Mouse (Mus musculus) midbrain, embryonic 16.5 days (tissue): ENCODE data around the gene Epb41l2. TPM values are rescaled to one million over a fixed set of nuclear protein-coding genes. Genes with fewer than 3 reads are reported as not detected.
A peak's percentile ranks its signal among the peaks of the same experiment; 100 is the strongest.

Experiments used
- ATAC-seq: fragments of 200-750 bp; cut with Nextera tagmentation; 2 replicates; pipeline ENCODE4 v1.8.0; 2017; ENCODE audit warnings: moderate TSS enrichment
- H3K27ac ChIP-seq: fragments of 300-500 bp; sonication (generic); 2 replicates; pipeline ENCODE4 v1.5.1; 2014; ENCODE audit warnings: mild to moderate bottlenecking, low read length, mixed read lengths
- H3K27me3 ChIP-seq: fragments of 300-500 bp; sonication (generic); 2 replicates; pipeline ENCODE4 v1.6.1; 2014; ENCODE audit warnings: low read depth, low read length, mixed read lengths; ENCODE audit not compliant: control insufficient read depth, insufficient read depth
- H3K36me3 ChIP-seq: fragments of 300-500 bp; sonication (generic); 2 replicates; pipeline ENCODE4 v1.6.1; 2014; ENCODE audit warnings: mild to moderate bottlenecking, low read length, moderate library complexity, mixed read lengths; ENCODE audit not compliant: control insufficient read depth, insufficient read depth
- H3K4me1 ChIP-seq: fragments of 300-500 bp; sonication (generic); 2 replicates; pipeline ENCODE4 v1.6.1; 2014; ENCODE audit warnings: mild to moderate bottlenecking, low read length, mixed read lengths; ENCODE audit not compliant: control insufficient read depth, insufficient read depth
- H3K4me2 ChIP-seq: fragments of 300-500 bp; sonication (generic); 2 replicates; pipeline ENCODE4 v1.6.1; 2014; ENCODE audit warnings: mild to moderate bottlenecking, low read length, mixed read lengths
- H3K4me3 ChIP-seq: fragments of 300-500 bp; sonication (generic); 2 replicates; pipeline ENCODE4 v1.5.1; 2014; ENCODE audit warnings: low read depth, mild to moderate bottlenecking, low read length, moderate library complexity, mixed read lengths
- H3K9ac ChIP-seq: fragments of 300-500 bp; sonication (generic); 2 replicates; pipeline ENCODE4 v1.6.1; 2014; ENCODE audit warnings: low read depth, low read length, mixed read lengths
- H3K9me3 ChIP-seq: fragments of 300-500 bp; sonication (generic); replicated peaks from 2 replicates; pipeline ENCODE4 v1.6.1; 2014; ENCODE audit warnings: mild to moderate bottlenecking, low read length, mixed read lengths; ENCODE audit not compliant: control insufficient read depth, poor library complexity, severe bottlenecking
- WGBS: fragments of 180-500 bp; shearing (Covaris S2); extraction: QIAGEN DNeasy Blood & Tissue Kit; methylation state at CpG from one replicate; pipeline ENCODE4 v1.1.7; 2014; 5-methylcytosine and 5-hydroxymethylcytosine counted together
- polyA plus RNA-seq: library from polyadenylated mRNA; unstranded; fragments of >200 nt; fragmentation: Nextera tagmentation; extraction: Ambion mirVana; gene quantifications from 2 replicates; pipeline ENCODE4 v1.2.1, GENCODE M21; 2015

The Epb41l2 gene
- polyA plus RNA-seq, 1 experiment from 2014 or later, result 31.9 TPM

- Histone ChIP-seq H3K4me3 (no peak overlapping the region), H3K4me2 (no peak overlapping the region)
- 59% methylated on average over 5 of the region's 5 CpGs for WGBS
Observed at GRCm38 (mm10) chr10:25432938-25433337, 73.3 kb downstream of the Epb41l2 start.

GRCm38 (mm10) chr10:25433524-25433923, 73.9 kb downstream of the Epb41l2 start:
- no peak overlapping the region for H3K4me3 ChIP-seq
- H3K4me2 ChIP-seq, result no peak overlapping the region
- H3K4me1 ChIP-seq, result 0 out of 2 replicates have a peak, but pooled peaks cover 2% of the 10 kb centered on the region
- no peaks in the 10 kb centered on the region for H3K9me3 ChIP-seq
- 0 out of 2 replicates have a peak, but pooled peaks have one; percentile 28 for ATAC-seq
- H3K36me3 ChIP-seq, result no peaks in the 10 kb centered on the region
- WGBS, result 8% methylated on average over 3 of the region's 3 CpGs
- no peak overlapping the region for H3K9ac ChIP-seq
- H3K27me3 ChIP-seq, result no peaks in the 10 kb centered on the region
- no peak overlapping the region for H3K27ac ChIP-seq

More at GRCm38 (mm10) chr10:25432938-25433337, 73.3 kb downstream of the Epb41l2 start:
- H3K36me3 ChIP-seq, result no peaks in the 10 kb centered on the region
- H3K27ac ChIP-seq, result no peak overlapping the region
- ATAC-seq, result no peak
- H3K9ac ChIP-seq, result no peak overlapping the region
- H3K4me1 ChIP-seq, result 0 out of 2 replicates have a peak, but pooled peaks cover 2% of the 10 kb centered on the region
- H3K9me3 ChIP-seq, result no peaks in the 10 kb centered on the region
- H3K27me3 ChIP-seq, result no peaks in the 10 kb centered on the region

- no peaks in the 10 kb centered on the region for H3K9me3 ChIP-seq
- H3K4me3 ChIP-seq, result no peak overlapping the region
- H3K4me2 ChIP-seq, result no peak overlapping the region
- 71% methylated on average over 13 of the region's 13 CpGs for WGBS
- no peak for ATAC-seq
- H3K9ac ChIP-seq, result no peak overlapping the region
- no peak overlapping the region for H3K27ac ChIP-seq
- H3K36me3 ChIP-seq, result no peaks in the 10 kb centered on the region
- H3K27me3 ChIP-seq, result no peaks in the 10 kb centered on the region
- H3K4me1 ChIP-seq, result 0 out of 2 replicates have a peak, but pooled peaks cover 2% of the 10 kb centered on the region
Observed at GRCm38 (mm10) chr10:25434358-25435044, 74.9 kb downstream of the Epb41l2 start.

GRCm38 (mm10) chr10:25436703-25437401, 77.3 kb downstream of the Epb41l2 start:
- ATAC-seq, result no peak
- Histone ChIP-seq H3K36me3 (no peaks in the 10 kb centered on the region), H3K4me1 (0 out of 2 replicates have a peak, but pooled peaks cover 2% of the 10 kb centered on the region), H3K4me3 (no peak overlapping the region), H3K4me2 (no peak overlapping the region), H3K9ac (no peak overlapping the region), H3K9me3 (no peaks in the 10 kb centered on the region), H3K27ac (no peak overlapping the region), H3K27me3 (no peaks in the 10 kb centered on the region)
- 81% methylated on average over 6 of the region's 6 CpGs for WGBS

GRCm38 (mm10) chr10:25437586-25438298, 78.1 kb downstream of the Epb41l2 start:
- H3K4me3 ChIP-seq, result no peak overlapping the region
- no peaks in the 10 kb centered on the region for H3K27me3 ChIP-seq
- 91% methylated on average over 6 of the region's 6 CpGs for WGBS
- H3K27ac ChIP-seq, result no peak overlapping the region
- H3K4me2 ChIP-seq, result no peak overlapping the region
- no peak overlapping the region for H3K9ac ChIP-seq
- H3K36me3 ChIP-seq, result no peaks in the 10 kb centered on the region
- 0 out of 2 replicates have a peak, but pooled peaks cover 2% of the 10 kb centered on the region for H3K4me1 ChIP-seq
- H3K9me3 ChIP-seq, result no peaks in the 10 kb centered on the region
- no peak for ATAC-seq

GRCm38 (mm10) chr10:25438299-25438680, 78.7 kb downstream of the Epb41l2 start:
- 90% methylated on average over 8 of the region's 8 CpGs for WGBS
- Histone ChIP-seq H3K27ac (no peak overlapping the region), H3K9ac (no peak overlapping the region), H3K9me3 (no peaks in the 10 kb centered on the region), H3K4me1 (0 out of 2 replicates have a peak, but pooled peaks cover 2% of the 10 kb centered on the region), H3K27me3 (no peaks in the 10 kb centered on the region), H3K36me3 (no peaks in the 10 kb centered on the region), H3K4me2 (no peak overlapping the region), H3K4me3 (no peak overlapping the region)
- ATAC-seq, result no peak

GRCm38 (mm10) chr10:25439163-25439562, 79.6 kb downstream of the Epb41l2 start:
- 80% methylated on average over 4 of the region's 4 CpGs for WGBS
- Histone ChIP-seq H3K4me1 (0 out of 2 replicates have a peak, but pooled peaks cover 2% of the 10 kb centered on the region), H3K4me2 (no peak overlapping the region), H3K9me3 (no peaks in the 10 kb centered on the region), H3K27ac (no peak overlapping the region), H3K9ac (no peak overlapping the region), H3K36me3 (peaks cover 3% of the 10 kb centered on the region; the same call in 1 of the 2 replicates), H3K27me3 (no peaks in the 10 kb centered on the region), H3K4me3 (no peak overlapping the region)
- no peak for ATAC-seq

GRCm38 (mm10) chr10:25439856-25440255, 80.3 kb downstream of the Epb41l2 start:
- Histone ChIP-seq H3K4me1 (0 out of 2 replicates have a peak, but pooled peaks cover 2% of the 10 kb centered on the region), H3K9ac (no peak overlapping the region), H3K27me3 (no peaks in the 10 kb centered on the region), H3K27ac (no peak overlapping the region), H3K9me3 (no peaks in the 10 kb centered on the region), H3K36me3 (peaks cover 3% of the 10 kb centered on the region; the same call in 1 of the 2 replicates), H3K4me3 (no peak overlapping the region), H3K4me2 (no peak overlapping the region)
- no peak for ATAC-seq
- WGBS, result 98% methylated on average over 3 of the region's 3 CpGs
